Mouse (Mus musculus) liver, embryonic 15.5 days (tissue): ENCODE measurements around the gene Strip2. TPM values are rescaled to one million over a fixed set of nuclear protein-coding genes. Genes with fewer than 3 reads are reported as not detected.

ENCODE experiments used
- ATAC-seq: fragments of 200-750 bp; cut with Nextera tagmentation; 2 replicates; pipeline ENCODE4 v1.8.0; 2017; ENCODE audit warnings: moderate number of reproducible peaks, mild to moderate bottlenecking, moderate library complexity; ENCODE audit not compliant: insufficient read depth
- H3K27ac ChIP-seq: fragments of 300-500 bp; sonication (generic); replicated peaks from 2 replicates; pipeline ENCODE4 v1.5.1; 2015; ENCODE audit warnings: mild to moderate bottlenecking, inconsistent platforms
- H3K27me3 ChIP-seq: fragments of 300-500 bp; sonication (generic); 2 replicates; pipeline ENCODE4 v1.6.1; 2015; ENCODE audit warnings: mild to moderate bottlenecking, inconsistent platforms
- H3K36me3 ChIP-seq: fragments of 300-500 bp; sonication (generic); replicated peaks from 2 replicates; pipeline ENCODE4 v1.6.1; 2015; ENCODE audit warnings: moderate library complexity, mild to moderate bottlenecking, inconsistent platforms
- H3K4me1 ChIP-seq: fragments of 300-500 bp; sonication (generic); replicated peaks from 2 replicates; pipeline ENCODE4 v1.6.1; 2015; ENCODE audit warnings: inconsistent platforms
- H3K4me2 ChIP-seq: fragments of 300-500 bp; sonication (generic); 2 replicates; pipeline ENCODE4 v1.6.1; 2015; ENCODE audit warnings: moderate library complexity, mild to moderate bottlenecking, inconsistent platforms
- H3K4me3 ChIP-seq: fragments of 300-500 bp; sonication (generic); replicated peaks from 2 replicates; pipeline ENCODE4 v1.5.1; 2015; ENCODE audit warnings: mild to moderate bottlenecking, inconsistent platforms
- H3K9ac ChIP-seq: fragments of 300-500 bp; sonication (generic); 2 replicates; pipeline ENCODE4 v1.6.1; 2015; ENCODE audit warnings: moderate library complexity, mild to moderate bottlenecking, inconsistent platforms
- H3K9me3 ChIP-seq: fragments of 300-500 bp; sonication (generic); replicated peaks from 2 replicates; pipeline ENCODE4 v1.6.1; 2016; ENCODE audit warnings: inconsistent platforms
- WGBS: fragments of 180-500 bp; shearing (Covaris S2); methylation state at CpG from one replicate; pipeline ENCODE4 v1.1.7; 2015; ENCODE audit warnings: mixed read lengths; ENCODE audit not compliant: insufficient replicate concordance; 5-methylcytosine and 5-hydroxymethylcytosine counted together
- microRNA-seq: library from miRNA; unstranded; fragments of <30 nt; microRNA quantifications from one replicate; pipeline ENCODE4, GENCODE M21; 2016
- polyA plus RNA-seq: library from polyadenylated mRNA; unstranded; fragments of >200 nt; fragmentation: Nextera tagmentation; extraction: Ambion mirVana; gene quantifications from 2 replicates; pipeline ENCODE4 v1.2.1, GENCODE M21; 2015

Strip2 gene
- polyA plus RNA-seq, 1 experiment from 2014 or later = 0.38 TPM

DNA sequence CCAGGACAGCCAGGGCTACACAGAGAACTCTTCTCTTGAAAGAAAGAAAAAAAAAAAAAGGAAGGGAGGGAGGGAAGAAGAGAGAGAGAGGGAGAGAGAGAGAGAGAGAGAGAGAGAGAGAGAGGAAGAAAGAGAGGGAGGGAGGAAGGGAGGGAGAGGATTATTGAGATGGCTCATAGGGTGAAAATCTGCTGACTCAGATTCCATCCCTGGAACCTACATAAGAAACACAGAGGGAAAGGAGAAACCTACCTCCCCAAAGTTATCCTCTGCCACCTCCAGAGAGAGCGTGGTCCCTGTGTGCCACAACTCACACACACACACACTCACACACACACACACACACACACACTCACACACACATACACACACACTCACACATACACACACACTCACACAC lies 89.0 kb downstream of the Strip2 start:
- H3K4me1 ChIP-seq = no peaks in the 10 kb centered on the region
- H3K9me3 ChIP-seq = no peaks in the 10 kb centered on the region
- WGBS = 91% methylated on average over 1 of the region's 1 CpGs
- no peak overlapping the region for H3K4me2 ChIP-seq
- ATAC-seq = no peak
- no peak overlapping the region for H3K27ac ChIP-seq
- H3K4me3 ChIP-seq = no peak overlapping the region
- H3K36me3 ChIP-seq = no peaks in the 10 kb centered on the region
- no peaks in the 10 kb centered on the region for H3K27me3 ChIP-seq
- H3K9ac ChIP-seq = no peak overlapping the region

- WGBS = 71% methylated on average over 7 of the region's 7 CpGs
- Histone ChIP-seq H3K4me1 (0 out of 2 replicates have a peak, but pooled peaks cover 6% of the 10 kb centered on the region), H3K9ac (no peak overlapping the region), H3K36me3 (no peaks in the 10 kb centered on the region), H3K4me2 (no peak overlapping the region), H3K4me3 (no peak overlapping the region), H3K27ac (no peak overlapping the region), H3K9me3 (no peaks in the 10 kb centered on the region), H3K27me3 (no peaks in the 10 kb centered on the region)
- ATAC-seq = no peak
Observed at GRCm38 (mm10) chr6:30009204-30009603, 92.4 kb downstream of the Strip2 start.

Small RNA genes within 50 kb of the gene (microRNA-seq; reads per million reads assigned to microRNA genes)
- gene Gm23049 = not detected

Other genes with a start within 250 kb of the Strip2 start
- 184 and 205 TPM in 2 replicates for gene Tspan33, start 222.8 kb upstream of the Strip2 start, polyA plus RNA-seq
- 3.2 and 3.6 TPM in 2 replicates for gene Smo, start 181.5 kb upstream of the Strip2 start, polyA plus RNA-seq
- 3.8 and 4.6 TPM in 2 replicates for gene Ahcyl2, start 149.0 kb upstream of the Strip2 start, polyA plus RNA-seq
- gene Nrf1, start 131.0 kb downstream of the Strip2 start, polyA plus RNA-seq = 39.0 and 39.3 TPM in 2 replicates